Mouse (Mus musculus): ENCODE results near the gene Ggact.

Gene Ggact

GRCm38 (mm10) chr14:122900679-122901078, 12.9 kb downstream of the Ggact start:
- DNase-seq (ENCODE audit: low spot score), result no peak

DNA sequence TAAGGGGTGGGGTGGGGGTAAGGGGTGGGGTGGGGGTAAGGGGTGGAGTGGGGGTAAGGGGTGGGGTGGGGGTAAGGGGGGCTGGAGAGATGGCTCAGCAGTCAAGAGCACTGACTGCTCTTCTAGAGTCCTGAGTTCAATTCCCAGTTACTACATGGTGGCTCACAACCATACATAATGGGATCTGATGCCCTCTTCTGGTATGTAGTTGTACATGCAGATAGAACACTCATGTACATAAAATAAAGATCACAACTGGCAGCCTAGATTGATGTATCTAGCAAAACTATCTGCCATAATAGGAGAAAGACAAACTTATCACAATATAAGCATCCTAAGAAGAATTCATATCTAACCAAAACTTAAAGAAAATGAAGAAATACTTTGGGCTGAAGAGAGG, 15.0 kb downstream of the Ggact start:
- DNase-seq (ENCODE audit: low spot score), result no peak

GRCm38 (mm10) chr14:122896106-122896505, 17.5 kb downstream of the Ggact start:
- DNase-seq (ENCODE audit: low spot score), result no peak

DNA sequence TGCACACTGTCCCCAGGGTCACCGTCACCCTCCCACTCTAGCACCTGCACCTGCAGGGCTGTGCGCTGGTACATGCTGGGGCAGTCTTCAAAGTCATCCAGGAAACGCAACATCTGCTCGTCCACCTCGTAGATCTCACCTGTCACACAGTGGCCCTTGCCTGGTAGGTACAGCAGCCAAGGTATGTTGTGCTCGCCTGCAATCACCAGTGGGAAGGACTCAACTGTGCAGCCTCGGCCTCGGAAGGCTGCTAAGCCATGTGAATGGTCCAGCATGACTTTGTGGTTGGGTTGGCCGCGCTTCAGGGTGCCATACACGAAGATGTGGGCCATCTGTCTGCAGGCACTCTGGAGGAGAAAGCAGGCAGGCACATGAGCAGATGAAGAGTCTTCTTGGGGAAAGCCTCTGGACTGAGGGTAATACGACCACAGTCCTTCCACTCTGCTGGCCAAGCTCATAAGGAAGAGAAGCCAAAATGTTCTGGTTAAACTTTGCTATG, 22.0 kb downstream of the Ggact start:
- DNase-seq (ENCODE audit: low spot score), result no peak

- DNase-seq (ENCODE audit: low spot score), result no peak
Observed at GRCm38 (mm10) chr14:122888480-122888872, 25.1 kb downstream of the Ggact start.

GRCm38 (mm10) chr14:122887702-122888479, 25.7 kb downstream of the Ggact start:
- DNase-seq (ENCODE audit: low spot score), result no peak

- no peak for DNase-seq (ENCODE audit: low spot score)
Observed at GRCm38 (mm10) chr14:122887278-122887677, 26.3 kb downstream of the Ggact start.

DNA sequence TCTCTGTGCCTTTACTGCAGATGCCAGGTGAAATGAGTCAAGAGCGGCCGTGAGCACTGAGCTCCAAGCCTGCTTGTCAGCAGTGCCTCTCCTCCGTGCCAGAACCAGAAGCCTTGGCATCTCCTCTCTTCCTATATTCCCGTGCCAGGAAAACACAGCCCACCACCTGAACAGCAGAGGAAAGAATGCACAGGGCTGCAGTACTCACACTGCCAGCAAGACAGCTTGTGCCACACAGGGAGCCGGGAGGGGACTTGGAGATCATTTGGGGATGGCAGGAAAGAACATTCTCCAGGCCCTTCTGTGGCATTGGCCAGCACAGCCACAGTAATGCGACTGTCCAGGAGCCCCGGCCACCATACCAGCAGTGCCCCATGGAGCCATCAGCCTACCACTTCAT, 27.7 kb downstream of the Ggact start:
- DNase-seq (ENCODE audit: low spot score), result no peak

GRCm38 (mm10) chr14:122883821-122884584, 29.6 kb downstream of the Ggact start:
- DNase-seq (ENCODE audit: low spot score), result no peak

GRCm38 (mm10) chr14:122883410-122883806, 30.1 kb downstream of the Ggact start:
- no peak for DNase-seq (ENCODE audit: low spot score)

GRCm38 (mm10) chr14:122882795-122883409, 30.7 kb downstream of the Ggact start:
- no peak for DNase-seq (ENCODE audit: low spot score)

DNA sequence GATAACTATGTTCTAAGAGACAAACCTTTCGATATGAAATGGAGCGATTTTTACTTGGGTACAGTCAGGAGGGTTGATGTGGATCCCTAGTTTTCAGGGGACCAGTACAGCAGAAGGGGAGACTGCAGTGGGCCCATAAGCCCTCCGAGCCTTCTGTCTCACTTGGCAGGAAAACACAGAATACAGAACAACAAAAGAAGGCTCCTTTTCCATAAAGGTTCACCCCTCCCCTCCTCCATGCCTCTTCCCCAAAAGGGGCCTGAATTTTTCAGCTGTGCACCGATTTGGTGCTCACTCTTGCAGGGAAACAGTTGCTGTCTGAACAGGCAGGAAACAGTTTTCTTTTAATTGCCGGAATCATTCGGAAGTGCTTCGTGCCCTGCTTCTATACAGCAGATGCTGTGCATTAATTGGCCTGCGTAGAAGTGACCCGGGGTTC, 31.3 kb downstream of the Ggact start:
- DNase-seq (ENCODE audit: low spot score), result no peak

GRCm38 (mm10) chr14:122881699-122882098, 31.9 kb downstream of the Ggact start:
- DNase-seq (ENCODE audit: low spot score), result no peak

GRCm38 (mm10) chr14:122880291-122880690, 33.3 kb downstream of the Ggact start:
- no peak for DNase-seq (ENCODE audit: low spot score)

GRCm38 (mm10) chr14:122877787-122878186, 35.8 kb downstream of the Ggact start:
- DNase-seq (ENCODE audit: low spot score), result no peak

DNA sequence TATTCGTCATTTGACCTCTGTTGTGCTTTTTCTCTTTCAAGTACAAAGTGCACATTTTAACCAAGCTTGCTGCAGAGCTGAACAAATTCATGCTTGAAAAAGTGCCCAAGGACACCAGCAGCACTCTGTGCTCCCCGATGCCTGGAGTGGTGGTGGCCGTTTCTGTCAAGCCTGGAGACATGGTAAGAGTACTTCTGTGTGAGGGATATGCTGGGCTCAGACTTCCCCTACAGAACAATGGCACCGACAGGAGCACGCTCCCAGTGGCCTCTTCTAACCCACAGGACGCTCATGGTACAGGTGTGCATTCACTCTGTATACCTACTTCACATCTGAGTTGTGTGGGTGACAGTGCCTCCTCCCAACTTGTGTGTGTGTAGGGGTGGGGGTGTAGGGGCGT, 36.8 kb downstream of the Ggact start:
- no peak for DNase-seq (ENCODE audit: low spot score)

DNA sequence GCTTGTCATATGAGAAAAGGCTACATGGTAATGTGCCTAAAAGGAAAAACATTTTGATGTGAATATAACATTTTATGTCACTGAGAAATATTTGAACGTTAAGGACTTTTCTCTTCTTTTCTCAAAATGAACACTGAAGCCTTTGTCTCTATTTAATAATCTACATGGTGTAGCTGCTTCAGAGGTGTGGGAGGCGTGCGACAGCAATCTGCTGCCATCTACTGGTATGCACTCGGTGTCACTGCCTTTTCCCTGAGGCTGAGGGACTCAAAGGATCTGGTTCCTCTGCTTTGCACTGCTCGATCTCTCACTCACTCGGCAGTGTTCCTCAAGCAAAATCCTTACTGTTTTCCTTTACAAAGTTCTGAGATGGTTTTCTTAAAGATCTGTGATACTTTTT, 37.4 kb downstream of the Ggact start:
- DNase-seq (ENCODE audit: low spot score), result peak; percentile 51

DNA sequence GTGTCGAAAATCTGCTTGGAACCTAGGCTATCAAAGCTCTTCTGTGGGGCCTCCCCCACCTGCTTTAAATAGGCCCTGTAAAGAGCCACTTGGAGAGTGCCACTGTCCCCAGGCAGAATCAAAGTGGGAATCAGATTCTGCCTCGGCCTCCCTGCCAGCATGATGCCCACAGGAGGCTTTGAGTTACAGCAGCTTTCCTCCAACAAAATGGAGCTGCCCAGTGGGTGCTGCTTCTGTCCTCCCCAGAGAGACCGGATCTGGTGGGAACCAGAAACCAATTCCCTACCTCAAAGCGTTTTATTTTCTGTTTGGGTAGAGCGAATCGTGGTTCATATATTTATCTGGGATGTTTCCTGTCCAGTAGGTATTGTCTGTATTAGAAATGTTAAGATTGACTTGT, 37.9 kb downstream of the Ggact start:
- no peak for DNase-seq (ENCODE audit: low spot score)

DNA sequence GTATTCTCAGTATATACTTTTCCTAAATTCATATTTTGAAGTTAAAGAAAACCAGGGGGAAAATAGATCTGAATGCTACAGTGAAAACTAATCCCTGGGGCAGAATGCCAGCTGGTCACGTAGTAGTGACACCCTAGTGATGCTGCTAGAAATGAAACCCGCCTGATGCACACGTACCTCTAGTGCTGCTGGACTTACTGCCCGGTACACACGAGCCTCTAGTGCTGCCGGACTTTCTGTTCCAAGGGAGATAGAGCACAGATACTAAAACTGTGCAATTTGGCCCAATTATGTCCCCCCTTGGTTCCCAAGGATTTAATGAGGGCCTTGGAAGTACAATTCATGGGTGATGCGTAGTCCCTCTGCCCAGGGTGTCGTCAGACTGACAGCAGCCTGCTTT, 38.5 kb downstream of the Ggact start:
- no peak for DNase-seq (ENCODE audit: low spot score)

- no peak for DNase-seq (ENCODE audit: low spot score)
Observed at GRCm38 (mm10) chr14:122872612-122873011, 40.9 kb downstream of the Ggact start.

DNA sequence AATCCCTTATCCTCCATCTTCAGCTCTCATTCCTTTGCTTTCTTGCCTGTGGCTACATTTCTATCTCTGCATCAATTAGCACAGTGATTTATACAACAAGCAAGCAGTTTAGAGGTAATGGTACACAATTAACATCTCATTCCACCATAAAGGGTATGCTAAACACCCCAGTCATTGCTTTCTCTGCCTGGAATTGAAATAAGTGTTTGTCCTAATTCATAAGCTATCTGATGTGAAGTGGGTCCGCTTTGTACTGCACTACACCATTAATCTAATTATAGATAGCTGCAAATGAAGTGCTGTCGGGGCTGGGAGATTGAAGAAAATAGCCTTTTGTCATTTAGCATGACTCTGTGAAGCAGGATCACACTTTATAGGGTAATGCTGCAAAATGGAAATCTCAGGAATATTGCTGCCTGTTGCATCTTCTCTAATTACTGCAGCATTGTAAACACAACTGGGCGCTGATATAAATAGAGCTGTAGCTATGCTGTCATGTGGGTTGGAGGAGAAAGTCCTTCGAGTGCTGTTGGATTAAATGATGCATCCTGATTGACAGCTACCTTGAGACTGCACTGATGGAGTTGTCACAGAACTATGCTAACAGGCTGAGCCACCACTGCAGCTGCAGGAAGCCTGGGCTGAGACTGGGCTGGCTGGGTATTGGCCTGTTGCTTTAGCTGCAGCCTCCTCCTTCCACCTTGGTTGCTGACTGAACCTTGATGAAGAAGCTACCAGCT, 41.5 kb downstream of the Ggact start:
- no peak for DNase-seq (ENCODE audit: low spot score)

DNA sequence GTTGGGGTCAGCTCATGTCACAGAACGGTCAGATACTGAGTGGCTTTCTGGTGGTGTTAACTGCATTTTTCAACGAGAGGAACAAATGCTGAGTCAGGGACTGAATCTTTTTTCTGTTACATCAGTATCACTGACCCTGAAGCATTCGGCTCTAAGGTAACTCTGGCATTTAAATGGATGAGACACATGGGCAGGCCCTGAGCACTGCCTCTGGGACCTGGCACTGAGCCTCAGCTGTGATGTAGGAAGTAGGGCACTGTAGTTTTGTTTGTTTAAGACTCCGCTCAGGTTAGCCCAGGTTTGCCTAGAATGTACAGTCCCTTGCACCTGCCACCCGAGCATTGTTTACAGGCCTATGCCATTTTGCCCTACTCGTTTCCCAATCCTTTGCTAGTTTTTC, 43.7 kb downstream of the Ggact start:
- DNase-seq (ENCODE audit: low spot score), result no peak

All from urinary bladder, postnatal 25 days (tissue).